Mouse (Mus musculus): ENCODE results near the gene Rgl1. TPM values are rescaled to one million over a fixed set of nuclear protein-coding genes. Genes with fewer than 3 reads are reported as not detected.

Gene Rgl1
- polyA plus RNA-seq, 1 experiment from 2014 or later = 47.1 TPM

Other genes starting within 250 kb of the Rgl1 start
- gene Apobec4, start 15.8 kb downstream of the Rgl1 start, polyA plus RNA-seq (2015; fragmentation: Nextera tagmentation; extraction: Ambion mirVana) = 0.12 TPM in 1 of 2 replicates, not detected in the other
- gene Arpc5, start 191 bp upstream of the Rgl1 start, polyA plus RNA-seq (2015; fragmentation: Nextera tagmentation; extraction: Ambion mirVana) = 261 and 279 TPM in 2 replicates
- 4.0 and 5.5 TPM in 2 replicates for gene Ncf2, start 33.8 kb upstream of the Rgl1 start, polyA plus RNA-seq (2015; fragmentation: Nextera tagmentation; extraction: Ambion mirVana)
- gene Smg7, start 136.3 kb upstream of the Rgl1 start, polyA plus RNA-seq (2015; fragmentation: Nextera tagmentation; extraction: Ambion mirVana) = 29.7 and 31.2 TPM in 2 replicates
- gene Nmnat2, start 188.6 kb upstream of the Rgl1 start, polyA plus RNA-seq (2015; fragmentation: Nextera tagmentation; extraction: Ambion mirVana) = 4.3 and 5.0 TPM in 2 replicates

Data from lung, embryonic 15.5 days (tissue).